Mouse (Mus musculus): Measurements from ENCODE around the gene Gm21773.
"Not testable (repeated sequence)": the region's sequence is repeated elsewhere in the genome, so short reads cannot be mapped to it uniquely, and the experiment has no call there.

The Gm21773 gene

GRCm38 (mm10) chrY:25309260-25309659, at the start of gene Gm21773:
TSS of gene Gm21773 (minus strand) at chrY:25309360.
- DNase-seq (ENCODE audit: low read depth, low spot score): not testable (repeated sequence)
